Mouse (Mus musculus) adrenal gland, postnatal 36 days (tissue): ENCODE results near the gene Gm4027. TPM values are rescaled to one million over a fixed set of nuclear protein-coding genes. Genes with fewer than 3 reads are reported as not detected.
"Not testable (repeated sequence)": the region's sequence is repeated elsewhere in the genome, so short reads cannot be mapped to it uniquely, and the experiment has no call there.

Experiments used
- DNase-seq, 2 experiments: peaks; one replicate each; pipeline ENCODE4 v3.0.0; 2021; ENCODE audit warnings: mixed read lengths in 1 of 2
- long read RNA-seq, 2 experiments: library from polyadenylated mRNA; stranded (forward); transcript quantifications; one replicate each; pipeline ENCODE4 v2.0.0; 2021; ENCODE audit warnings: borderline sequencing depth in 2 of 2
- total RNA-seq, 2 experiments: library from RNA; stranded (reverse); gene quantifications; 2 replicates each; pipeline ENCODE4 v1.2.3; 2021

Gene Gm4027
- total RNA-seq = not detected
- long read RNA-seq, experiment 1 = 0 reads
- long read RNA-seq, experiment 2 = 0 reads

- not testable (repeated sequence) for DNase-seq
These were observed at the start of gene Gm4027 for GRCm38 (mm10) chr12:87618569-87618968. TSS of gene Gm4027 (plus strand) at chr12:87618869.

DNA sequence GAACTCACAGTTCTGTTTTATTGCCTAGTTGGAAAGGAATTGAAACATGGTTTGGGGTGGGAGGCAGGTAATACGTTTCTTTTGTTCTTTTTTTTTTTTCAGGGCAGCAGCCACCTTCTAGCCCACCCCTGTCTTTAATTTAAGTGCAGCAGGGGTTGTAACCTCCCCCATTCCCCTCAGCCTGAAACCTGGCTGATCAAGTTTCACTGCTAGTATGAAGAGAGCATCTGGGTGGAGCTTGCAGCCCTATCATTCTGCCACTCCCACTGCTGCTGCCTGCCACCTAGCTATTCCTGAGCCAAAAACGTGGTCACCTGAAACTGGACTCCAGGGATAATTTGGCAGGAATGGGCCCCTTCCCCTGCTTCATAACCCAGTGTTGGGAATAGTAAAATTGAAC, 17.3 kb upstream of the Gm4027 start:
- DNase-seq = not testable (repeated sequence)

- DNase-seq = not testable (repeated sequence)
These were observed 16.3 kb upstream of the Gm4027 start, which contains the start of gene Oog1 for GRCm38 (mm10) chr12:87602388-87602787. TSS of gene Oog1 (plus strand) at chr12:87602688.

- not testable (repeated sequence) for DNase-seq
These were observed 25.9 kb downstream of the Gm4027 start, which contains the start of gene Gm16381 for GRCm38 (mm10) chr12:87644520-87644919. TSS of gene Gm16381 (minus strand) at chr12:87644620.

- not testable (repeated sequence) for DNase-seq
These were observed 34.4 kb downstream of the Gm4027 start for GRCm38 (mm10) chr12:87652916-87653703.

Other genes with a start within 250 kb of the Gm4027 start
- 100 to 1,000 TPM; 190 to 286 TPM for gene Sptlc2, start 230.5 kb upstream of the Gm4027 start, total RNA-seq
- gene Slirp, start 175.0 kb upstream of the Gm4027 start, total RNA-seq = 100 to 1,000 TPM; 155 to 160 TPM
- 10 to 100 TPM; 21.5 to 24.2 TPM for gene Alkbh1, start 174.9 kb upstream of the Gm4027 start, total RNA-seq
- 10 to 100 TPM; 70.1 to 77.9 TPM for gene Snw1, start 146.6 kb upstream of the Gm4027 start, total RNA-seq
- not detected for gene Gm5788, start 124.1 kb upstream of the Gm4027 start, total RNA-seq
- gene Gm8300, start 104.6 kb upstream of the Gm4027 start, total RNA-seq = not detected
- not detected for gene Oog1, start 16.2 kb upstream of the Gm4027 start, total RNA-seq
- gene Gm16381, start 25.8 kb downstream of the Gm4027 start, total RNA-seq = not detected
- not detected for gene Gm21319, start 156.9 kb downstream of the Gm4027 start, total RNA-seq
- gene Gm21936, start 176.6 kb downstream of the Gm4027 start, total RNA-seq = not detected
- not detected for gene BB287469, start 197.7 kb downstream of the Gm4027 start, total RNA-seq
- not detected for gene Gm2001, start 223.5 kb downstream of the Gm4027 start, total RNA-seq